Mouse (Mus musculus): Measurements from ENCODE around the gene Plscr5.
"Not testable (repeated sequence)": the region's sequence is repeated elsewhere in the genome, so short reads cannot be mapped to it uniquely, and the experiment has no call there.

The Plscr5 gene

DNA sequence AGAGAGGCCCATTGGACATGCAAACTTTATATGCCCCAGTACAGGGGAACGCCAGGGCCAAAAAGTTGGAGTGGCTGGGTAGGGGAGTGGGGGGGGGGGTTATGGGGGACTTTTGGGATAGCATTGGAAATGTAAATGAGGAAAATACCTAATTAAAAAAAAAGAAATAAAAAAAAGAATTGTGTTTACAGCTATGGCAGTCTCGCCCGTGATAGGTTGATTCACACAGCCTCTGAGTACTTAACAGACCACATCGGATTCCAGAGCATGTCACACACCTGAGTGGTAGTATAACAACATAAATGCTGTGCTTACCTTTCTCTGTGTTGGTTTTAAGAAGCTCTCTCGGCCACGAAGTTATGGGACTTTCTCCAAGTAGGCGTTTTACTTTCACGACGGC, at the start of gene Plscr5:
TSS of gene Plscr5 (plus strand) at position 301 of the 400 bp plus-strand sequence.
- not testable (repeated sequence) for DNase-seq (ENCODE audit: low read depth)

- DNase-seq (ENCODE audit: low read depth): peak; percentile 13
These were observed 45.0 kb upstream of the Plscr5 start for GRCm38 (mm10) chr9:92147555-92148248.

- no peak for DNase-seq (ENCODE audit: low read depth)
These were observed 30.5 kb upstream of the Plscr5 start for GRCm38 (mm10) chr9:92162213-92162612.

DNA sequence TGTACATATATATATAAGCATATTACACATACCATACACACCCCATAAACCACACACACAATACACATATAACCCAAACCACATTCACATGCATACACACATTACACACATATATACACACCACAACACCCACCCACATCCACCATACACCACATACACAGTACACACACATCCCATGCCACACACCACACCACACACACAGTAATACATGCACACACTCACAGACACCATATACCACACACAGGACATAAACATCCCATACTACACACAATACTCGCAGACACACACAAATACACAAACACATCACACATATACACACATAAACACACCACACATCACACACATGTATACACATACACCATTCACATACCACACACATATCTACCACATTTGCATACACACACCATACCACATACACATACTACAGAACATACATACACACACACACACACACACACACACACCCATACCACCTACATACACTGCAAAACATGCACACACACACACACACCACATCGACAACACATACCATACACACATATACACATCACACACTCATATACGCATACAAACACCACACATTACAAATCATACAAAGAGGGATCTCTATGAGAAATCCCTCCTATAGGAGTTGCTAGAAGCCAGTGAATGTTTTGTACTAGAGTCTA, 19.3 kb upstream of the Plscr5 start:
- no peak for DNase-seq (ENCODE audit: low read depth)

- DNase-seq (ENCODE audit: low read depth): no peak
These were observed 18.3 kb upstream of the Plscr5 start for GRCm38 (mm10) chr9:92174176-92175075.

DNA sequence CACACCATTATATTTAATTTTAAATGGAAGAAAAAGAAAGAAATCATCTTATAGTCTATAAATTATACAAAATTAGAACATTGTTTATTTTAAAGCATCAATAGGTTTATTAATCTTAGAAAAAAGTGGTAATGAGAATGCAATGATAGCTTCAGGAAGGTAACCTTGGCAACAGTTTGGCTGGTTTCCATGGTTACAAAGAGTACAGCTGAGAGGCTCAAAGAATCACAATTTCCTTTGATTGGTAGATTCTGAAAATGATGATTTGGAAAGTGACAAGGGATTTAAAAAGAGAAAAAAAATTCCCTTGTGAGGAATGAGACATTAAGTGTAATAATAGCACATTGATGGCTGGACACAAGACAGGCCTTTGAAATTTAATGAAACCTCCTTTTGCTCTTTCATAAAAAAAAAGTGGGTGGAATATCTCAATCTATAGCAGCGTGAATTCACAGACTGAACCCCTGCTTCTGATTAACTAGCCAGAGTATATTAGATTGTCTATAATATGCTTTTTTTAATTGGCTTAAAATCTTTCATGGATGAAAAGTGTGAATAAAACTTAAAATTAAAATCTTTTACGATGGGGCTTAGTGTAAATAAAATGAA, 13.8 kb upstream of the Plscr5 start:
- DNase-seq (ENCODE audit: low read depth): no peak

DNA sequence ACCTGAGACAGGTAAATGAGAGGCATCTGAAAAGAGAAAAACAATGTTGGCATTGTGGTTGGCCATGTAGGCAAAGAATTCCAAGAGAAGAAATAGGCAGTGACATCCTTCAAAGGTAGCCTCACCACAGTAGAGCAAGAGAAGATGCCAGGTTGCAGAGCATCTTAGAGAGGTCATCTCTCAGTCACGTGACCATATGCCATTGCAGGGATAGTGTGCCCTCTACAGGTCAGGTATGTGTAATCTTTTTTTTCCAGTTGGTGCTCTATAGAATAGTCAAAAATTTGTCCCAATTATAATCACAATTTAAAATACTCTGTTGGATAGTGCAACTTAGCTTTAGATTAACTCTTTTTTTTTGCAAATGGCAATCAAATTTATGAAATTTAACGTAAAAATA, 1.4 kb upstream of the Plscr5 start:
- DNase-seq (ENCODE audit: low read depth): no peak

DNA sequence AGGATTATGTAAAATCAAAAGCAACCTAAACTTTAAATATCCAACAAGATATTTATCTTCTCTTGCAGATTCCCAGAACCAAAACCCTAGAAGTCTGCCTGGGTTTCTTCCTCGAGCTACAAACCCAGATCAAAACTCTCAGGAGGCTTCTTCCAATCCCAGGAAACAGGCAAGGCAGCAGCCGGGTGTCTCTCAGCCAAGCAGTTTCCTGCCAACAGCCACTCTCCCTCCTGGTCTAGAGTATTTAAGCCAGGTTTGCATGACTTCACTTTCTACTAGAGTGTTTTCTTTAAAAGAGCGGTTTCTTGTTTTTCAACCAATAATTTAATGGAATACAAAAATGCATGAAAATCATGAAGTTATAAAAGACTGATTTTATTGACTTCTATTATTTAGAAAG, 5.7 kb downstream of the Plscr5 start:
- DNase-seq (ENCODE audit: low read depth): no peak

- DNase-seq (ENCODE audit: low read depth): no peak
These were observed 6.8 kb downstream of the Plscr5 start for GRCm38 (mm10) chr9:92199564-92199963.

GRCm38 (mm10) chr9:92204397-92204796, 11.7 kb downstream of the Plscr5 start:
- no peak for DNase-seq (ENCODE audit: low read depth)

DNA sequence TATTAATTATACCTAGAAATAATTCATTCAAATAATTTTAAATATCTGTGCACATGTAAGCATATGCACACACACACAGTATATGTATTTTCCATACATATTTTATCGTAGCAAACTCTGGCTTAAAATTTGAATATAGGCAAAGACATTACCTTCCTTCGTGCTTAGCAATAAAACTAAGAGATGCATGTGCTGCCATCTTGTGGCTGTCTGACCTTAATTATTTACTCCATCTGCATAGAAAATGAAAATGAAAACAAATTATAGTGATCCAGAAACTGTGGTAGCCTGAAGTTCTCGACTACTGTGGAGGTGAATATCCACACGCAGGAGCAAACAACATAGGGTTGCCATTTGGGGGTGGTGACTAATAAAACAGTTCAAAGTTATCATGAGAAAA, 14.6 kb downstream of the Plscr5 start:
- peak; percentile 34 for DNase-seq (ENCODE audit: low read depth)

- no peak for DNase-seq (ENCODE audit: low read depth)
These were observed 15.0 kb downstream of the Plscr5 start for GRCm38 (mm10) chr9:92207757-92208156.

DNA sequence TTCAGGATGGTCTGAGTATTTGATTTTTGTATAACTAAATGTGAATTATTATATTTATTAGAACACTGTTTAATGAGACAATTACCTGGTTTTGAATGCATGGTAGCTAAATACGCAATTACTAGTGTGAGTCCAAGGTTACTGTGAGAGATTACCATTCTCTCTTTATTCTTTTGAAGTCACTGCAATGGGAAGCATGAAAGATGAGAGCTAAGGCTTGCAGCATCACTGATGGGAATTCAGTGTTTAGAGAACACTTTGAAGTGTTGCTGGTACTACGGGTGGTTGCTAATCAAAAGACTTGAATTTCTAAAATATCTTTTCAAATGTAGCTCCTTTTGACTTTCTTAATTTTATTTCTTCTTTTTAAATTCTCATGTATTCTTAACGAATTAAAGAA, 17.1 kb downstream of the Plscr5 start:
- DNase-seq (ENCODE audit: low read depth): no peak

DNA sequence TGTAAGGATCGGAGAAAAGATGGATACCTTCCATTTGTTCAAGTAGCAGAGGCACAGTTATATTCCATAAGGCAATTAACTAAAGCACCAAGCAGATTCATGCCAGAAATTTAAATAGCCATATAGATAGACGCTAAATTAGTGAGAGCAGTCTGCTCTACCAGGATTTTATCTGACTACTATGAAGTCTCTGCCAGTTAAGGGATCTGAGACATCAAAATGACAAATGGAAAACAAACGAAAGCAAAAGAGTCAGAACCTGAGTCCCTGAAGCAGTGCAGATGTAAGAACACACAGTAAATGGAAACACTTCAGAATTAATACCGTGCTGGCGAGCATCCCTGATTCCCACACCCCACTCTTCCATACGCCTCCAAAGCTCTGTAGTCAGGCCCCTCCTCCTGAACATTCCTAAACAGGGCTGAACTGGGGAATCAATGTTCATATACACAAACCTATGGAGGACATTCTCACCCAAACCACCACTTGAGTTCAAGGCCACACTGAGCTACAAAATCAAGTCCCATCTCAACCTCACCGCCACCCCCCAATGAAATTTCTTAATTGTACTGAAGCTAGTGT, 17.7 kb downstream of the Plscr5 start:
- no peak for DNase-seq (ENCODE audit: low read depth)

- DNase-seq (ENCODE audit: low read depth): no peak
These were observed 18.3 kb downstream of the Plscr5 start for GRCm38 (mm10) chr9:92211048-92211447.

- no peak for DNase-seq (ENCODE audit: low read depth)
These were observed 24.7 kb downstream of the Plscr5 start for GRCm38 (mm10) chr9:92217484-92217883.

- DNase-seq (ENCODE audit: low read depth): no peak
These were observed 25.2 kb downstream of the Plscr5 start for GRCm38 (mm10) chr9:92217896-92218295.

GRCm38 (mm10) chr9:92220151-92220550, 27.4 kb downstream of the Plscr5 start:
- no peak for DNase-seq (ENCODE audit: low read depth)

DNA sequence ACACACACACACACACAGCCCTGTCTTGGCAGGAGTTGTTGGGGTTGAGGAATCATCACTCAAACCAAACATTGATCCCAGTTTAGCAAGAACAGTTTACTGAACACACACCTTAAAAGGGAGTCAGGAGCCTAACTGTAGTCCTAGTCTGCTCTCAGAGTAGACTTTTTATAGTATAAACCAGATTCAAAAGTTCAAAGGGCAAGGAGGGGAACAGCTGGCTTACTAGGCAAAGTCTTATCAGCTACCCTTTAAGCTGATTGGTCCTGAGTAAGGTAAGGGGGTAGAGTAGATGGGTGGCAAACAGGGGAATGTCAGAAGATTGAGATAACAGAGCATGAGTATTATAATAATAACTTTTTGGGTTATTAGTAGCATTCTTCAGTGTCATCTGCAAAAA, 28.7 kb downstream of the Plscr5 start:
- DNase-seq (ENCODE audit: low read depth): no peak

- DNase-seq (ENCODE audit: low read depth): no peak
These were observed 32.0 kb downstream of the Plscr5 start for GRCm38 (mm10) chr9:92224598-92225231.

GRCm38 (mm10) chr9:92226127-92226655, 33.5 kb downstream of the Plscr5 start:
- DNase-seq (ENCODE audit: low read depth): no peak

All from c-Kit-positive CD71-positive TER-119-negative erythroid progenitor cells, embryonic 14.5 days (primary cell).